Mouse (Mus musculus): ENCODE data around the gene Midn. TPM values are rescaled to one million over a fixed set of nuclear protein-coding genes. Genes with fewer than 3 reads are reported as not detected.

Gene Midn
- 100 to 1,000 TPM; 153 to 162 TPM for total RNA-seq (2023)

GRCm38 (mm10) chr10:80147719-80148601, at the start of gene Midn:
Midn (plus strand) TSS chr10:80148272.

GRCm38 (mm10) chr10:80105460-80105859, 42.6 kb upstream of the Midn start, which contains the start of gene Sbno2:
Sbno2 (minus strand) TSS chr10:80105571.

GRCm38 (mm10) chr10:80115290-80115943, 32.7 kb upstream of the Midn start, which contains the start of gene Stk11:
Stk11 (plus strand) TSS chr10:80115803.

GRCm38 (mm10) chr10:80138553-80139438, 9.3 kb upstream of the Midn start, which contains the start of gene Atp5d:
Atp5d (plus strand) TSS chr10:80138632.

GRCm38 (mm10) chr10:80140666-80141035, 7.4 kb upstream of the Midn start, which contains the start of gene Cbarp:
Cbarp (minus strand) TSS chr10:80140835.

GRCm38 (mm10) chr10:80165392-80166128, 17.5 kb downstream of the Midn start, which contains the start of gene Cirbp:
Cirbp (plus strand) TSS chr10:80165985.

GRCm38 (mm10) chr10:80172527-80173292, 24.6 kb downstream of the Midn start, which contains the start of gene 1600002K03Rik:
1600002K03Rik (plus strand) TSS chr10:80172944.

GRCm38 (mm10) chr10:80179068-80180051, 31.3 kb downstream of the Midn start, which contains the start of gene Efna2:
Efna2 (plus strand) TSS chr10:80179482.

Other genes with a start within 250 kb of the Midn start
- gene Med16, start 239.3 kb upstream of the Midn start, total RNA-seq (2023): 10 to 100 TPM; 73.7 to 75.0 TPM
- not detected for gene Gm26602, start 237.4 kb upstream of the Midn start, total RNA-seq (2023)
- gene Kiss1r, start 231.3 kb upstream of the Midn start, total RNA-seq (2023): under 1 TPM; 0.50 to 0.93 TPM
- 10 to 100 TPM; 94.6 to 97.9 TPM for gene R3hdm4, start 227.1 kb upstream of the Midn start, total RNA-seq (2023)
- gene Arid3a, start 221.2 kb upstream of the Midn start, total RNA-seq (2023): 10 to 100 TPM; 40.0 to 49.7 TPM
- 10 to 100 TPM; 44.5 to 55.3 TPM for gene Wdr18, start 188.1 kb upstream of the Midn start, total RNA-seq (2023)
- under 1 TPM in 1 of 2 experiments, not detected in 1; 0.24 TPM for gene Grin3b, start 177.6 kb upstream of the Midn start, total RNA-seq (2023)
- 100 to 1,000 TPM; 156 to 169 TPM for gene Tmem259, start 163.9 kb upstream of the Midn start, total RNA-seq (2023)
- 100 to 1,000 TPM; 339 to 353 TPM for gene Cnn2, start 159.7 kb upstream of the Midn start, total RNA-seq (2023)
- gene Abca7, start 151.8 kb upstream of the Midn start, total RNA-seq (2023): 10 to 100 TPM; 57.1 to 61.6 TPM
- 100 to 1,000 TPM; 538 to 550 TPM for gene Arhgap45, start 131.6 kb upstream of the Midn start, total RNA-seq (2023)
- 100 to 1,000 TPM in 1 of 2 experiments, 10 to 100 TPM in 1; 91.9 to 101 TPM for gene Polr2e, start 108.5 kb upstream of the Midn start, total RNA-seq (2023)
- 100 to 1,000 TPM; 124 to 133 TPM for gene Gpx4, start 101.1 kb upstream of the Midn start, total RNA-seq (2023)
- gene Sbno2, start 42.7 kb upstream of the Midn start, total RNA-seq (2023): 100 to 1,000 TPM; 118 to 128 TPM
- gene Stk11, start 32.5 kb upstream of the Midn start, total RNA-seq (2023): 100 to 1,000 TPM; 178 to 181 TPM
- 100 to 1,000 TPM; 171 to 178 TPM for gene Atp5d, start 9.6 kb upstream of the Midn start, total RNA-seq (2023)
- 1 to 10 TPM; 4.6 to 4.9 TPM for gene Cbarp, start 7.4 kb upstream of the Midn start, total RNA-seq (2023)
- 100 to 1,000 TPM; 152 to 252 TPM for gene Cirbp, start 17.7 kb downstream of the Midn start, total RNA-seq (2023)
- gene 1600002K03Rik, start 24.7 kb downstream of the Midn start, total RNA-seq (2023): 10 to 100 TPM in 1 of 2 experiments, 1 to 10 TPM in 1; 9.9 to 13.1 TPM
- gene Efna2, start 31.2 kb downstream of the Midn start, total RNA-seq (2023): under 1 TPM in 1 of 2 experiments, not detected in 1; 0.42 TPM
- 10 to 100 TPM; 79.2 to 79.3 TPM for gene Mum1, start 78.2 kb downstream of the Midn start, total RNA-seq (2023)
- gene Ndufs7, start 100.8 kb downstream of the Midn start, total RNA-seq (2023): 100 to 1,000 TPM in 1 of 2 experiments, 10 to 100 TPM in 1; 98.1 to 106 TPM
- gene Gamt, start 112.7 kb downstream of the Midn start, total RNA-seq (2023): 1 to 10 TPM; 1.2 to 3.8 TPM
- 100 to 1,000 TPM; 147 to 159 TPM for gene Dazap1, start 113.2 kb downstream of the Midn start, total RNA-seq (2023)
- 1,000 to 10,000 TPM; 2,823 to 2,836 TPM for gene Rps15, start 144.2 kb downstream of the Midn start, total RNA-seq (2023)
- under 1 TPM; 0.24 to 0.35 TPM for gene Apc2, start 147.7 kb downstream of the Midn start, total RNA-seq (2023)
- gene 2310011J03Rik, start 172.3 kb downstream of the Midn start, total RNA-seq (2023): 10 to 100 TPM; 27.6 to 32.1 TPM
- gene Pcsk4, start 181.2 kb downstream of the Midn start, total RNA-seq (2023): 1 to 10 TPM; 1.0 to 1.1 TPM
- under 1 TPM in 1 of 2 experiments, not detected in 1; 0.26 TPM for gene Reep6, start 181.7 kb downstream of the Midn start, total RNA-seq (2023)
- gene Adamtsl5, start 200.1 kb downstream of the Midn start, total RNA-seq (2023): not detected
- not detected for gene Plk5, start 208.2 kb downstream of the Midn start, total RNA-seq (2023)
- gene Mex3d, start 239.4 kb downstream of the Midn start, total RNA-seq (2023): 1 to 10 TPM; 8.4 to 9.4 TPM

All from B cell, adult 67 days (primary cell).